Mouse (Mus musculus) heart, embryonic 10.5 days (tissue): ENCODE measurements around the gene Hrc. TPM values are rescaled to one million over a fixed set of nuclear protein-coding genes. Genes with fewer than 3 reads are reported as not detected.
A peak's percentile ranks its signal among the peaks of the same experiment; 100 is the strongest.
"Not testable (repeated sequence)": the region's sequence is repeated elsewhere in the genome, so short reads cannot be mapped to it uniquely, and the experiment has no call there.

ENCODE experiments used
- DNase-seq: peaks from one replicate; pipeline ENCODE4 v3.0.0-alpha.2; 2017; ENCODE audit warnings: low spot score
- H3K27ac ChIP-seq: fragments of 300-500 bp; sonication (generic); 2 replicates; pipeline ENCODE4 v1.5.1; 2016; ENCODE audit warnings: mild to moderate bottlenecking
- H3K27me3 ChIP-seq: fragments of 300-500 bp; sonication (generic); 2 replicates; pipeline ENCODE4 v1.6.1; 2016; ENCODE audit warnings: mild to moderate bottlenecking; ENCODE audit not compliant: poor library complexity, insufficient read depth, severe bottlenecking
- H3K36me3 ChIP-seq: fragments of 300-500 bp; sonication (generic); 2 replicates; pipeline ENCODE4 v1.6.1; 2016; ENCODE audit warnings: mild to moderate bottlenecking, moderate library complexity
- H3K4me1 ChIP-seq: fragments of 300-500 bp; sonication (generic); 2 replicates; pipeline ENCODE4 v1.6.1; 2016; ENCODE audit warnings: mild to moderate bottlenecking
- H3K4me3 ChIP-seq: fragments of 300-500 bp; sonication (generic); 2 replicates; pipeline ENCODE4 v1.5.1; 2016; ENCODE audit warnings: mild to moderate bottlenecking, moderate library complexity
- H3K9me3 ChIP-seq: fragments of 300-500 bp; sonication (generic); 2 replicates; pipeline ENCODE4 v1.6.1; 2016; ENCODE audit warnings: mild to moderate bottlenecking, moderate library complexity
- WGBS: fragments of 180-500 bp; shearing (Covaris S2); methylation state at CpG from one replicate; pipeline ENCODE4 v1.1.7; 2016; 5-methylcytosine and 5-hydroxymethylcytosine counted together
- polyA plus RNA-seq: library from polyadenylated mRNA; unstranded; fragments of >200 nt; fragmentation: Nextera tagmentation; extraction: Ambion mirVana; gene quantifications from 2 replicates; pipeline ENCODE4 v1.2.1, GENCODE M21; 2016

Gene Hrc
- polyA plus RNA-seq, 1 experiment from 2014 or later = 17.9 TPM

DNA sequence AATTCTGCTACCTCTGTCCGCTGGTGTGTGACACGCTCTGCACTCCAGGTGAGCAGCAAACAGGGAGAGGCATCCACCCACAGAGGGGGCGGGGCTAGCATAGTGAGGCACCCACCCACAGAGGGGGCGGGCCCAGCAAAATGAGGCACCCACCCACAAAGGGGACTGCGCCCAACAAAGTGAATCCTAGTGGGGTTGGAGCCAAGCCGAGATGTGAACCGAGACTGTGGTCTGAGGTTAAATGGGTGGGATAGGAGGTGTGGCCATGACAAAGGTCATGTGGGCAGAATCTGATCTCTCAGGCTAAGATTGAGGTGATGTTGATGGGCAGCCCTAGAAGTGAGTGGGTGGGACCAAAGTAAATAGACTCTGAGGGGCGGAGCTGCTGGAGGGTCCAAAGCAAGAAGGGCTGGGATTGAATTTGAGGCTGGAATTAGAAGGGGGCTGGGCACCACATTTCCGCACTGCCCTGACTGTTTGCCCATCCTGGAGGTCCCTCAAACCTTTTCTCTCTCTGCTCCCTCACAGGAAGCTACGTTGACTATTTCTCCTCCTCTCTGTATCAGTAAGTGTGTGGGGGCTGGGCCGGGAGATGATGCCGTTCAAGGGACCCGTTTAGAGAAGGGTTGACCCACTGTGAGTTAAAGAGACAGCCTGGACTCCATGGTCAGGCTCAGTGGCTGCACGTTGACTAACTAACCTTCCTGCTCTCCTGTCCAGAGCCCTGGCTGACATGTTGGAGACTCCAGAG, 3.2 kb downstream of the Hrc start:
- 3% methylated on average over 14 of the region's 14 CpGs for WGBS
- Histone ChIP-seq H3K27ac (peak overlapping the region; percentile 89), H3K9me3 (no peaks in the 10 kb centered on the region), H3K4me3 (peak overlapping the region; percentile 64), H3K4me1 (peaks cover 83% of the 10 kb centered on the region), H3K27me3 (peaks cover 22% of the 10 kb centered on the region), H3K36me3 (no peaks in the 10 kb centered on the region)
- DNase-seq = no peak

DNA sequence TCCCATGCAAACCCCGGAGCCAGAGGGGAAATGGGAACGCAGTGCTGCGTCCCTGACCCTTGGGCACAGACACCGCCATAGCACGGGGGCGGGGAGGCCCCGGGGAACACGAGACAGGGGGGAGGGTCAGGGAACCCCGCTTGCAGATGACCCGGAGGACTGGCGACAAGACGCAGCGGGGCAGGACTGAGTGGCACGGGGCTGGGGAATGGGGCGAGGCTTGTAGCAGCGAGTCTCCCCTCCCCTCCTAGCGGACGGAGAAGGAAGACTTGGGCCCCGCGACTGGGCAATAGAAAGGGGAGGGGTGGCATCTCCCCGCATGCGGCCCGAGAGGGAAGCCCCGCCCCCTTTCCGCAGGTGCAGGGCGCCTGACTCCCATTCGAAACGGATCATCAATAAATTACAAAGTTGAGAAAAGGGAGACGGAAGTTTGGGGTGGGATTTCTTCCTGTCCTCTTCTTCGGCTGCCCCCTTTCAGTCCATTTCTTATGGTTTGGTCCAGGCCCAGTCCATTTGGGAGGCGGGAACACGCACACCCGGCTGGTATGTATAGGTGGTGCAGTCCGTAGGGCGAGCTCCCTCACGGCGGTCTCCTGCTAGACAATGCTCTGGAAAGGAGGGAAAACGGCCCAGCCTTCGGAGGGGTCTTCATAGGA, 4.4 kb downstream of the Hrc start:
- Histone ChIP-seq H3K27ac (peak overlapping the region; percentile 89), H3K9me3 (no peaks in the 10 kb centered on the region), H3K36me3 (no peaks in the 10 kb centered on the region), H3K4me3 (peak overlapping the region; percentile 64), H3K27me3 (peaks cover 26% of the 10 kb centered on the region), H3K4me1 (peaks cover 77% of the 10 kb centered on the region)
- peak; percentile 92 for DNase-seq
- WGBS = under 1% methylated on average over 34 of the region's 39 CpGs

- Histone ChIP-seq H3K36me3 (no peaks in the 10 kb centered on the region), H3K4me3 (peak overlapping the region; percentile 64), H3K27ac (peak overlapping the region; percentile 89), H3K4me1 (peaks cover 72% of the 10 kb centered on the region), H3K9me3 (no peaks in the 10 kb centered on the region), H3K27me3 (peaks cover 26% of the 10 kb centered on the region)
- 4% methylated on average over 11 of the region's 11 CpGs for WGBS
- DNase-seq = no peak
Observed at GRCm38 (mm10) chr7:45340066-45340442, 5.0 kb downstream of the Hrc start.

GRCm38 (mm10) chr7:45340669-45341068, 5.6 kb downstream of the Hrc start:
- H3K4me3 ChIP-seq = peak overlapping the region; percentile 64
- no peaks in the 10 kb centered on the region for H3K9me3 ChIP-seq
- no peaks in the 10 kb centered on the region for H3K36me3 ChIP-seq
- peaks cover 66% of the 10 kb centered on the region for H3K4me1 ChIP-seq
- DNase-seq = no peak
- H3K27ac ChIP-seq = peak overlapping the region; percentile 89
- peaks cover 26% of the 10 kb centered on the region for H3K27me3 ChIP-seq
- WGBS = under 1% methylated on average over 11 of the region's 11 CpGs

DNA sequence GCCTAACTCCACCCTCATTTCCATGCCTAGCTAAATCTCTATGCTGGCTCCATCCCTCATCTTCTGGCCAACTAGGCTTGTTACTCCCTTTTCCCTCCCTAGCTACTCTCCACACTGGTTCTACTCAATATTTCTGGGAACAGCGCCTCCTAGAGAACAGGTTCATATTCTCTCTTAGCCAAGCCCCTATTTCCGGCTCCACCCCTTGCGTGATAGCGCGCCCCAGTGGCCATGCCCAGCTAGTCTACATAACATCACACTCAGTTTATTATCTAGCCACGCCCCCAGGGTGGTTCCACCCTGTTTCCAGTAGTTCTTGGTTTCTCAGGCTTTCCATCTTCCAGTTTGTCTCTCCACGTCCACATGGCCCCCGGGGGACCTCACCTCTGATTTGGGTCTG, 6.2 kb downstream of the Hrc start:
- Histone ChIP-seq H3K9me3 (no peaks in the 10 kb centered on the region), H3K27me3 (peaks cover 26% of the 10 kb centered on the region), H3K27ac (peak overlapping the region; percentile 62), H3K36me3 (no peaks in the 10 kb centered on the region), H3K4me1 (peaks cover 60% of the 10 kb centered on the region), H3K4me3 (peak overlapping the region; percentile 64)
- 2% methylated on average over 8 of the region's 8 CpGs for WGBS
- peak; percentile 94 for DNase-seq

- Histone ChIP-seq H3K36me3 (no peaks in the 10 kb centered on the region), H3K4me3 (no peak overlapping the region), H3K27ac (no peak overlapping the region), H3K4me1 (peaks cover 56% of the 10 kb centered on the region), H3K9me3 (no peaks in the 10 kb centered on the region), H3K27me3 (peaks cover 32% of the 10 kb centered on the region)
- DNase-seq = no peak
- 88% methylated on average over 11 of the region's 11 CpGs for WGBS
Observed at GRCm38 (mm10) chr7:45342081-45342480, 7.0 kb downstream of the Hrc start.

DNA sequence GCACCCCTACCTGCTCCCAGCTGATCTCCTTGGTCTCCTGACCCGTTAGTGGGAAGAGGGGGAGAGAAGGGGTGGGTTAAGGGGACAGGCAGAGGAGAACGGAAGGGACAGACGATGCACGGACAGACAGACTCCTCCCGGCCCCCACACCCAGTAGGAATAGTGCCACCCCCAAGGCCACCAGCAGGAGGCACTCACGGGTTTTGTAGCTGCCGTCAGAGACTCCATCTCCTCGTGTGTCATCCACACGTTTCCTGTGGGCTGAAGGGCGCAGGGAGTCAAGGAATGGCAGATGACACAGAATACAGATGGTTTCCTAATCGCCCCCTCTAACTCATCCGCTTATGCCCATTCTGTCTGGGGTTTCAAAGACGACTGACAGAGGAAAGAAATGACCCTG, 8.5 kb downstream of the Hrc start:
- Histone ChIP-seq H3K27me3 (peaks cover 28% of the 10 kb centered on the region), H3K4me3 (no peak overlapping the region), H3K27ac (no peak overlapping the region; the same call in 1 of the 2 replicates), H3K36me3 (no peaks in the 10 kb centered on the region), H3K4me1 (peaks cover 41% of the 10 kb centered on the region), H3K9me3 (no peaks in the 10 kb centered on the region)
- 18% methylated on average over 13 of the region's 13 CpGs for WGBS
- DNase-seq = no peak

GRCm38 (mm10) chr7:45346905-45347304, 11.8 kb downstream of the Hrc start:
- Histone ChIP-seq H3K27me3 (peaks cover 43% of the 10 kb centered on the region), H3K36me3 (no peaks in the 10 kb centered on the region), H3K4me3 (no peak overlapping the region), H3K9me3 (no peaks in the 10 kb centered on the region), H3K4me1 (peaks cover 11% of the 10 kb centered on the region; the same call in 1 of the 2 replicates), H3K27ac (no peak overlapping the region)
- no peak for DNase-seq
- 65% methylated on average over 13 of the region's 13 CpGs for WGBS

- Histone ChIP-seq H3K27me3 (peaks cover 65% of the 10 kb centered on the region), H3K4me3 (no peak overlapping the region), H3K36me3 (no peaks in the 10 kb centered on the region), H3K4me1 (peaks cover 6% of the 10 kb centered on the region), H3K9me3 (no peaks in the 10 kb centered on the region), H3K27ac (no peak overlapping the region)
- WGBS = 15% methylated on average over 5 of the region's 5 CpGs
- DNase-seq = no peak
Observed at GRCm38 (mm10) chr7:45353041-45353440, 18.0 kb downstream of the Hrc start.

GRCm38 (mm10) chr7:45355318-45356020, 20.4 kb downstream of the Hrc start:
- H3K9me3 ChIP-seq = no peaks in the 10 kb centered on the region
- H3K27ac ChIP-seq = no peak overlapping the region
- WGBS = 62% methylated on average over 15 of the region's 15 CpGs
- no peak overlapping the region for H3K4me3 ChIP-seq
- DNase-seq = no peak
- peaks cover 80% of the 10 kb centered on the region for H3K27me3 ChIP-seq
- H3K36me3 ChIP-seq = no peaks in the 10 kb centered on the region
- peaks cover 6% of the 10 kb centered on the region for H3K4me1 ChIP-seq

GRCm38 (mm10) chr7:45356087-45356486, 21.0 kb downstream of the Hrc start:
- H3K4me3 ChIP-seq = no peak overlapping the region
- peaks cover 80% of the 10 kb centered on the region for H3K27me3 ChIP-seq
- no peaks in the 10 kb centered on the region for H3K9me3 ChIP-seq
- no peak overlapping the region for H3K27ac ChIP-seq
- H3K36me3 ChIP-seq = no peaks in the 10 kb centered on the region
- peaks cover 8% of the 10 kb centered on the region for H3K4me1 ChIP-seq
- DNase-seq = no peak
- WGBS = 36% methylated on average over 13 of the region's 13 CpGs

GRCm38 (mm10) chr7:45359081-45359480, 24.0 kb downstream of the Hrc start:
- WGBS = 42% methylated on average over 11 of the region's 11 CpGs
- H3K36me3 ChIP-seq, DNase-seq, H3K27ac ChIP-seq, H3K9me3 ChIP-seq, H3K4me3 ChIP-seq: not testable (repeated sequence)
- Histone ChIP-seq H3K27me3 (peaks cover 90% of the 10 kb centered on the region), H3K4me1 (peaks cover 21% of the 10 kb centered on the region)
